Mouse (Mus musculus) hindbrain, postnatal 0 days (tissue): ENCODE data around the gene Gm14444. TPM values are rescaled to one million over a fixed set of nuclear protein-coding genes. Genes with fewer than 3 reads are reported as not detected.
"Not testable (repeated sequence)": the region's sequence is repeated elsewhere in the genome, so short reads cannot be mapped to it uniquely, and the experiment has no call there.

ENCODE experiments used
- ATAC-seq: fragments of 200-750 bp; cut with Nextera tagmentation; 2 replicates; pipeline ENCODE4 v1.8.0; 2017; ENCODE audit warnings: mild to moderate bottlenecking, moderate TSS enrichment, moderate library complexity
- DNase-seq: peaks from one replicate; pipeline ENCODE4 v3.0.0-alpha.2; 2015; ENCODE audit warnings: low spot score
- H3K27ac ChIP-seq: fragments of 300-500 bp; sonication (generic); 2 replicates; pipeline ENCODE4 v1.5.1; 2014; ENCODE audit warnings: mild to moderate bottlenecking
- H3K27me3 ChIP-seq: fragments of 300-500 bp; sonication (generic); 2 replicates; pipeline ENCODE4 v1.6.1; 2014; ENCODE audit warnings: low read length, mixed read lengths; ENCODE audit not compliant: insufficient read depth
- H3K36me3 ChIP-seq: fragments of 300-500 bp; sonication (generic); 2 replicates; pipeline ENCODE4 v1.6.1; 2014; ENCODE audit warnings: low read length, mixed read lengths; ENCODE audit not compliant: insufficient read depth
- H3K4me1 ChIP-seq: fragments of 300-500 bp; sonication (generic); 2 replicates; pipeline ENCODE4 v1.6.1; 2014; ENCODE audit warnings: antibody characterized with exemption, low read length, mixed read lengths; ENCODE audit not compliant: insufficient read depth
- H3K4me2 ChIP-seq: fragments of 300-500 bp; sonication (generic); 2 replicates; pipeline ENCODE4 v1.6.1; 2014; ENCODE audit warnings: low read depth, mild to moderate bottlenecking, low read length, moderate library complexity, mixed read lengths
- H3K4me3 ChIP-seq: fragments of 300-500 bp; sonication (generic); 2 replicates; pipeline ENCODE4 v1.5.1; 2014; ENCODE audit warnings: low read length
- H3K9ac ChIP-seq: fragments of 300-500 bp; sonication (generic); replicated peaks from 2 replicates; pipeline ENCODE4 v1.6.1; 2014; ENCODE audit warnings: mild to moderate bottlenecking, low read length, moderate library complexity, mixed read lengths
- H3K9me3 ChIP-seq: fragments of 300-500 bp; sonication (generic); 2 replicates; pipeline ENCODE4 v1.6.1; 2016; ENCODE audit warnings: low read length, mixed read lengths
- WGBS: fragments of 180-500 bp; shearing (Covaris S2); extraction: QIAGEN DNeasy Blood & Tissue Kit; methylation state at CpG from one replicate; pipeline ENCODE4 v1.1.7; 2014; 5-methylcytosine and 5-hydroxymethylcytosine counted together
- polyA plus RNA-seq: library from polyadenylated mRNA; unstranded; fragments of >200 nt; fragmentation: Nextera tagmentation; extraction: Ambion mirVana; gene quantifications from 2 replicates; pipeline ENCODE4 v1.2.1, GENCODE M21; 2015
- total RNA-seq: library from RNA; depleted of rRNA; stranded (reverse); fragments of >200 nt; gene quantifications from 2 replicates; pipeline ENCODE4 v1.2.3, GENCODE M21; 2014; rRNA removed

Gm14444 gene
- total RNA-seq (not detected in 2 replicates), polyA plus RNA-seq (0.26 TPM in 1 of 2 replicates, not detected in the other)

DNA sequence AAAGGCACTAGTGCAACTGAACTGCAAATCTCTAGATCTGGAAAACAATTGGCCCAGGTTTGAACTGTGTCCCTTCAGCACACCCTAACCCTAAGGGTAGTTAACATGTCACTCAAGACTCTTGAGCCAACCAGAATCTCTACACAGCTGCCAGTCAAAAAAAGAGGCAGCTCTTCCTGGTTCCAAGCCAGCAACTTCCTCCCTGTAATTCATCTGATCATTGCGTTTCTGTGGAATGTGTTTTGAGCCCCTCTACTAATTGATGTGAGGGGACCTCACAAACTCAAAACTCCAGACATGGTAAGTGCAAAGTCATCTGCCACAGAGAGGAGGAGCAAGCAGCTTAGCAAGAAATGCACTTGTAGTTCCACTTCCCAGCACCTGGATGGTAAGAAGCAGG, at the start of gene Gm14444:
Gm14444 (plus strand) TSS at position 220 of the 400 bp plus-strand sequence.
- ATAC-seq, H3K9me3 ChIP-seq, H3K27ac ChIP-seq, H3K9ac ChIP-seq, H3K36me3 ChIP-seq, H3K4me1 ChIP-seq, H3K27me3 ChIP-seq, DNase-seq, H3K4me2 ChIP-seq, H3K4me3 ChIP-seq: not testable (repeated sequence)
- 71% methylated on average over 1 of the region's 1 CpGs for whole genome bisulfite sequencing

DNA sequence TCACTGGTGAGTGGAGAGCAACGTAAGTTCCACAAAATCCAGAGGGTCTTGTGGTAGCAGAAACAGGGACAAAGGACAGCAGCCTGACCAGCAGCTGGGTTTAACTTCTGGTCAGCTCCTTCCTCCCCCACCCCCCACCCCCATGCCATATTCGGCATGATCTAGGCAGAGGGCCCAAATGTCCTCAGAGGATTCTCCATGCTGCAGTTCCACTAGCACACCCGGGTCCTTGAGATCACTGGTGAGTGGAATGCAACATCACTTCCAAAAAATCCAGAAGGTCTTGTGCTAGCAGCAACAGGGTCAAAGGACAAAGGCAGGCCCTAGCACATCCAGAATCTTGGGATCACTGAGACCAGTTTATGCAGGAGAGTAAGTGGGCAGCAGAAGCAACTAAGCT, 44.6 kb upstream of the Gm14444 start:
- H3K27me3 ChIP-seq, H3K9me3 ChIP-seq, H3K36me3 ChIP-seq, H3K9ac ChIP-seq, H3K27ac ChIP-seq, H3K4me2 ChIP-seq, ATAC-seq, H3K4me3 ChIP-seq, DNase-seq, H3K4me1 ChIP-seq: not testable (repeated sequence)
- WGBS, result 75% methylated on average over 3 of the region's 3 CpGs

DNA sequence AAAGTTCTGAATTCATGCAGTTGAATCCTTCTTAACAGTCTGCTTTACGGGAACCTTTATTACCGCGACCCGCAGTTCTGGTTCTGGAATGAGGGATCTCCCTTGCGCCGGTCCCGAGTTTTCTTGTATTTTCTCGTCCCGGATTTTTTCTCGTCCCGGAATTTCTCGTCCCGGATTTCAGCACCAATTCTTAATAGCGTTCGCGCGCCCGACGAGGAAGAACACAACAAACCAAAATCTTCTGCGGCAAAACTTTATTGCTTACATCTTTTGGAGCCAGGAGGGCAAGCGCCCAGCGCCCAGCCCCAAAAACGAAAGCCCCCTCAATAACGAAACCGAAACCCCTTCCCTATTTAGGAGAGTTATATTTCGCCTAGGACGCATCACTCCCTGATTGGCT, 34.2 kb downstream of the Gm14444 start:
- not testable (repeated sequence) for H3K4me2 ChIP-seq, H3K36me3 ChIP-seq, H3K4me3 ChIP-seq, H3K9ac ChIP-seq, H3K27me3 ChIP-seq, DNase-seq, H3K27ac ChIP-seq, ATAC-seq, H3K4me1 ChIP-seq, H3K9me3 ChIP-seq
- 96% methylated on average over 25 of the region's 27 CpGs for WGBS

DNA sequence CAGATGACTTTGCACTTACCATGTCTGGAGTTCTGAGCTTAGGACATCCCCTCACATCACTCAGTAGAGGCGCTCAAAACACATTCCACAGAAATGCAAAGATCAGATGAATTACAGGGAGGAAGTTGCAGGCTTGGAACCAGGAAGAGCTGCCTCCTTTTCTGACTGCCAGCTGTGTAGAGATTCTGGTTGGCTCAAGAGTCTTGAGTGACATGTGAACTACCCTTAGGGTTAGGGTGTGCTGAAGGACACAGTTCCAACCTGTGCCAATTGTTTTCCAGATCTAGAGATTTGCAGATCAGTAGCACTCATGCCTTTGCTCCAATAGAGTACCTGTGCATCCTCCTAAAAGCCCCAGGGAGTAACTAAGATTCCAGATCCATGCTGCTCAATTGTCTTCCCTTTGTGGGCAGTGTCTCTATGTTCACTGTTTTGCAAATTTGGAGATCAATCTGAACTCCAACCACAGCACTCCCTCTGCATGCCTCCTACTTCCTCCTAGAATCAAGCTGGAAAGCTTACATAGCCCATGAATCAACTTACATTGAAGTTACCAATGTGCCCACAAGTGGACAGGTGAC, 57.7 kb downstream of the Gm14444 start, which contains the start of gene Gm14393:
Gm14393 (minus strand) TSS at position 101 of the 581 bp plus-strand sequence.
- not testable (repeated sequence) for H3K4me1 ChIP-seq, ATAC-seq, DNase-seq, H3K9ac ChIP-seq, H3K27ac ChIP-seq, H3K27me3 ChIP-seq, H3K4me3 ChIP-seq, H3K4me2 ChIP-seq, H3K36me3 ChIP-seq, H3K9me3 ChIP-seq
- WGBS, result 76% methylated on average over 1 of the region's 1 CpGs

Other genes with a start within 250 kb of the Gm14444 start
- 3.5 and 5.1 TPM in 2 replicates for gene Edn3, start 249.6 kb upstream of the Gm14444 start, total RNA-seq
- 5.9 and 7.5 TPM in 2 replicates for gene Edn3, start 249.6 kb upstream of the Gm14444 start, polyA plus RNA-seq
- gene Gm14393, start 57.5 kb downstream of the Gm14444 start, total RNA-seq, result 0.84 TPM in 1 of 2 replicates, not detected in the other
- 1.1 TPM in 2 replicates for gene Gm14393, start 57.5 kb downstream of the Gm14444 start, polyA plus RNA-seq
- gene Gm14399, start 131.8 kb downstream of the Gm14444 start, total RNA-seq, result 8.9 and 10.5 TPM in 2 replicates
- 4.3 and 5.6 TPM in 2 replicates for gene Gm14399, start 131.8 kb downstream of the Gm14444 start, polyA plus RNA-seq
- gene Gm14443, start 165.6 kb downstream of the Gm14444 start, total RNA-seq, result 0.14 and 0.63 TPM in 2 replicates
- gene Gm14443, start 165.6 kb downstream of the Gm14444 start, polyA plus RNA-seq, result 0.46 and 0.50 TPM in 2 replicates
- gene Gm14391, start 196.7 kb downstream of the Gm14444 start, total RNA-seq, result 15.9 and 17.1 TPM in 2 replicates
- gene Gm14391, start 196.7 kb downstream of the Gm14444 start, polyA plus RNA-seq, result 3.1 and 9.3 TPM in 2 replicates